Mouse (Mus musculus): ENCODE results near the gene Dync1li2. TPM values are rescaled to one million over a fixed set of nuclear protein-coding genes. Genes with fewer than 3 reads are reported as not detected.

Dync1li2 gene
- polyA plus RNA-seq, 1 experiment from 2014 or later = 64.7 TPM

- ATAC-seq (ENCODE audit: low FRiP score, low read depth) = no peak
- H3K4me2 ChIP-seq (replicated peaks) = no peak overlapping the region
- 93% methylated on average over 4 of the region's 4 CpGs for WGBS
Observed at GRCm38 (mm10) chr8:104436591-104436990, 6.3 kb downstream of the Dync1li2 start.

GRCm38 (mm10) chr8:104436038-104436437 is 6.8 kb downstream of the Dync1li2 start:
- H3K27ac ChIP-seq = peak overlapping the region; percentile 22; the same call in 1 of the 2 replicates
- H3K36me3 ChIP-seq = peaks cover 97% of the 10 kb centered on the region
- H3K4me2 ChIP-seq (replicated peaks) = no peak overlapping the region
- no peaks in the 10 kb centered on the region for H3K27me3 ChIP-seq
- no peak overlapping the region; the same call in 1 of the 2 replicates for H3K9ac ChIP-seq
- no peaks in the 10 kb centered on the region for H3K9me3 ChIP-seq
- ATAC-seq (ENCODE audit: low FRiP score, low read depth) = peak; percentile 77
- H3K4me1 ChIP-seq = peaks cover 17% of the 10 kb centered on the region
- H3K4me3 ChIP-seq = no peak overlapping the region
- WGBS = 54% methylated on average over 12 of the region's 12 CpGs

More at GRCm38 (mm10) chr8:104436591-104436990, 6.3 kb downstream of the Dync1li2 start:
- Histone ChIP-seq H3K36me3 (peaks cover 91% of the 10 kb centered on the region), H3K27ac (peak overlapping the region; percentile 18; the same call in 1 of the 2 replicates), H3K27me3 (no peaks in the 10 kb centered on the region), H3K4me1 (peaks cover 23% of the 10 kb centered on the region), H3K4me3 (no peak overlapping the region), H3K9me3 (no peaks in the 10 kb centered on the region), H3K9ac (no peak overlapping the region)

- Histone ChIP-seq H3K4me1 (peaks cover 11% of the 10 kb centered on the region), H3K9me3 (no peaks in the 10 kb centered on the region), H3K4me2 (replicated peaks) (no peak overlapping the region), H3K27ac (no peak overlapping the region), H3K27me3 (no peaks in the 10 kb centered on the region), H3K9ac (no peak overlapping the region), H3K4me3 (no peak overlapping the region), H3K36me3 (peaks cover 97% of the 10 kb centered on the region)
- WGBS = 89% methylated on average over 18 of the region's 18 CpGs
- ATAC-seq (ENCODE audit: low FRiP score, low read depth) = no peak
Observed at GRCm38 (mm10) chr8:104434826-104435354, 8.0 kb downstream of the Dync1li2 start.

- Histone ChIP-seq H3K9ac (no peak overlapping the region), H3K4me2 (replicated peaks) (no peak overlapping the region), H3K4me1 (peaks cover 11% of the 10 kb centered on the region), H3K27ac (no peak overlapping the region), H3K9me3 (no peaks in the 10 kb centered on the region), H3K36me3 (peaks cover 97% of the 10 kb centered on the region), H3K4me3 (no peak overlapping the region), H3K27me3 (no peaks in the 10 kb centered on the region)
- ATAC-seq (ENCODE audit: low FRiP score, low read depth) = no peak
- 86% methylated on average over 4 of the region's 4 CpGs for WGBS
Observed at GRCm38 (mm10) chr8:104434275-104434674, 8.6 kb downstream of the Dync1li2 start.

- H3K4me2 ChIP-seq (replicated peaks) = no peak overlapping the region
- H3K27me3 ChIP-seq = no peaks in the 10 kb centered on the region
- no peaks in the 10 kb centered on the region for H3K9me3 ChIP-seq
- ATAC-seq (ENCODE audit: low FRiP score, low read depth) = no peak
- no peak overlapping the region for H3K4me3 ChIP-seq
- H3K4me1 ChIP-seq = peaks cover 11% of the 10 kb centered on the region
- WGBS = 95% methylated on average over 5 of the region's 5 CpGs
- H3K36me3 ChIP-seq = peaks cover 97% of the 10 kb centered on the region
- H3K9ac ChIP-seq = no peak overlapping the region
- H3K27ac ChIP-seq = no peak overlapping the region
Observed at GRCm38 (mm10) chr8:104433191-104433842, 9.5 kb downstream of the Dync1li2 start.

- peaks cover 100% of the 10 kb centered on the region for H3K36me3 ChIP-seq
- H3K27me3 ChIP-seq = no peaks in the 10 kb centered on the region
- H3K4me1 ChIP-seq = peaks cover 11% of the 10 kb centered on the region
- no peaks in the 10 kb centered on the region for H3K9me3 ChIP-seq
- ATAC-seq (ENCODE audit: low FRiP score, low read depth) = no peak
- 96% methylated on average over 6 of the region's 6 CpGs for WGBS
- H3K4me2 ChIP-seq (replicated peaks) = no peak overlapping the region
- no peak overlapping the region for H3K4me3 ChIP-seq
- no peak overlapping the region for H3K9ac ChIP-seq
- H3K27ac ChIP-seq = no peak overlapping the region
Observed at GRCm38 (mm10) chr8:104432656-104433055, 10.2 kb downstream of the Dync1li2 start.

GRCm38 (mm10) chr8:104430230-104430629 is 12.6 kb downstream of the Dync1li2 start:
- ATAC-seq (ENCODE audit: low FRiP score, low read depth) = no peak
- no peak overlapping the region for H3K9ac ChIP-seq
- no peaks in the 10 kb centered on the region for H3K9me3 ChIP-seq
- no peak overlapping the region for H3K4me3 ChIP-seq
- 92% methylated on average over 7 of the region's 7 CpGs for WGBS
- no peak overlapping the region for H3K4me2 ChIP-seq (replicated peaks)
- no peak overlapping the region for H3K27ac ChIP-seq
- peaks cover 100% of the 10 kb centered on the region for H3K36me3 ChIP-seq
- H3K4me1 ChIP-seq = no peaks in the 10 kb centered on the region
- no peaks in the 10 kb centered on the region for H3K27me3 ChIP-seq

GRCm38 (mm10) chr8:104427703-104428102 is 15.1 kb downstream of the Dync1li2 start:
- WGBS = 93% methylated on average over 13 of the region's 13 CpGs
- H3K27ac ChIP-seq = no peak overlapping the region
- no peak overlapping the region for H3K4me2 ChIP-seq (replicated peaks)
- H3K9me3 ChIP-seq = no peaks in the 10 kb centered on the region
- peaks cover 99% of the 10 kb centered on the region for H3K36me3 ChIP-seq
- H3K9ac ChIP-seq = no peak overlapping the region
- no peaks in the 10 kb centered on the region for H3K27me3 ChIP-seq
- no peak for ATAC-seq (ENCODE audit: low FRiP score, low read depth)
- no peaks in the 10 kb centered on the region for H3K4me1 ChIP-seq
- no peak overlapping the region for H3K4me3 ChIP-seq

- no peak for ATAC-seq (ENCODE audit: low FRiP score, low read depth)
- H3K36me3 ChIP-seq = peaks cover 97% of the 10 kb centered on the region
- no peak overlapping the region for H3K27ac ChIP-seq
- WGBS = 93% methylated on average over 6 of the region's 6 CpGs
- H3K4me3 ChIP-seq = no peak overlapping the region
- H3K27me3 ChIP-seq = no peaks in the 10 kb centered on the region
- no peak overlapping the region for H3K9ac ChIP-seq
- H3K4me1 ChIP-seq = no peaks in the 10 kb centered on the region
- no peak overlapping the region for H3K4me2 ChIP-seq (replicated peaks)
- no peaks in the 10 kb centered on the region for H3K9me3 ChIP-seq
Observed at GRCm38 (mm10) chr8:104422313-104422712, 20.5 kb downstream of the Dync1li2 start.

- no peak overlapping the region for H3K4me3 ChIP-seq
- no peaks in the 10 kb centered on the region for H3K27me3 ChIP-seq
- no peaks in the 10 kb centered on the region for H3K4me1 ChIP-seq
- ATAC-seq (ENCODE audit: low FRiP score, low read depth) = no peak
- 62% methylated on average over 6 of the region's 6 CpGs for WGBS
- no peak overlapping the region for H3K4me2 ChIP-seq (replicated peaks)
- H3K36me3 ChIP-seq = peaks cover 40% of the 10 kb centered on the region
- H3K9ac ChIP-seq = no peak overlapping the region
- H3K9me3 ChIP-seq = no peaks in the 10 kb centered on the region
- no peak overlapping the region for H3K27ac ChIP-seq
Observed at GRCm38 (mm10) chr8:104416022-104416421, 26.8 kb downstream of the Dync1li2 start.

GRCm38 (mm10) chr8:104414204-104414603 is 28.6 kb downstream of the Dync1li2 start:
- no peaks in the 10 kb centered on the region for H3K27me3 ChIP-seq
- ATAC-seq (ENCODE audit: low FRiP score, low read depth) = no peak
- H3K27ac ChIP-seq = no peak overlapping the region
- H3K9me3 ChIP-seq = no peaks in the 10 kb centered on the region
- H3K4me1 ChIP-seq = no peaks in the 10 kb centered on the region
- H3K4me3 ChIP-seq = no peak overlapping the region
- 66% methylated on average over 3 of the region's 3 CpGs for WGBS
- no peak overlapping the region for H3K9ac ChIP-seq
- peaks cover 21% of the 10 kb centered on the region for H3K36me3 ChIP-seq
- no peak overlapping the region for H3K4me2 ChIP-seq (replicated peaks)

- Histone ChIP-seq H3K27ac (no peak overlapping the region), H3K36me3 (peaks cover 17% of the 10 kb centered on the region), H3K9ac (no peak overlapping the region), H3K4me2 (replicated peaks) (no peak overlapping the region), H3K9me3 (no peaks in the 10 kb centered on the region), H3K27me3 (no peaks in the 10 kb centered on the region), H3K4me1 (no peaks in the 10 kb centered on the region), H3K4me3 (no peak overlapping the region)
- ATAC-seq (ENCODE audit: low FRiP score, low read depth) = no peak
- WGBS = 84% methylated on average over 4 of the region's 4 CpGs
Observed at GRCm38 (mm10) chr8:104413770-104414169, 29.1 kb downstream of the Dync1li2 start.

All from limb, embryonic 13.5 days (tissue).